Mouse (Mus musculus) stomach, embryonic 14.5 days (tissue): Measurements from ENCODE around the gene 9130213A22Rik. TPM values are rescaled to one million over a fixed set of nuclear protein-coding genes. Genes with fewer than 3 reads are reported as not detected.

ENCODE experiments used
- ATAC-seq: fragments of 200-750 bp; cut with Nextera tagmentation; 2 replicates; pipeline ENCODE4 v1.8.0; 2017; ENCODE audit warnings: low read depth, moderate TSS enrichment; ENCODE audit not compliant: insufficient number of reproducible peaks, insufficient read depth, low FRiP score
- H3K27ac ChIP-seq: fragments of 300-500 bp; sonication (generic); 2 replicates; pipeline ENCODE4 v1.5.1; 2014; ENCODE audit warnings: mild to moderate bottlenecking, low read length, moderate library complexity, mixed read lengths
- H3K27me3 ChIP-seq: fragments of 300-500 bp; sonication (generic); 2 replicates; pipeline ENCODE4 v1.6.1; 2014; ENCODE audit warnings: low read length, control low read depth, mixed read lengths; ENCODE audit not compliant: control insufficient read depth, insufficient read depth
- H3K36me3 ChIP-seq: fragments of 300-500 bp; sonication (generic); 2 replicates; pipeline ENCODE4 v1.6.1; 2014; ENCODE audit warnings: mild to moderate bottlenecking, control low read depth, low read length, moderate library complexity, mixed read lengths; ENCODE audit not compliant: control insufficient read depth, insufficient read depth
- H3K4me1 ChIP-seq: fragments of 300-500 bp; sonication (generic); 2 replicates; pipeline ENCODE4 v1.6.1; 2014; ENCODE audit warnings: low read length, control low read depth, mixed read lengths; ENCODE audit not compliant: control insufficient read depth, insufficient read depth
- H3K4me2 ChIP-seq: fragments of 300-500 bp; sonication (generic); replicated peaks from 2 replicates; pipeline ENCODE4 v1.6.1; 2014; ENCODE audit warnings: low read depth, low read length, control low read depth
- H3K4me3 ChIP-seq: fragments of 300-500 bp; sonication (generic); 2 replicates; pipeline ENCODE4 v1.5.1; 2014; ENCODE audit warnings: low read depth, low read length, control low read depth
- H3K9ac ChIP-seq: fragments of 300-500 bp; sonication (generic); replicated peaks from 2 replicates; pipeline ENCODE4 v1.6.1; 2014; ENCODE audit warnings: low read depth, mild to moderate bottlenecking, control low read depth, low read length, moderate library complexity, mixed read lengths
- H3K9me3 ChIP-seq: fragments of 300-500 bp; sonication (generic); 2 replicates; pipeline ENCODE4 v1.6.1; 2016; ENCODE audit warnings: low read depth, low read length, control low read depth; ENCODE audit not compliant: control insufficient read depth
- WGBS: fragments of 180-500 bp; shearing (Covaris S2); extraction: QIAGEN DNeasy Blood & Tissue Kit; methylation state at CpG from one replicate; pipeline ENCODE4 v1.1.7; 2014; 5-methylcytosine and 5-hydroxymethylcytosine counted together
- polyA plus RNA-seq: library from polyadenylated mRNA; unstranded; fragments of >200 nt; fragmentation: Nextera tagmentation; extraction: Ambion mirVana; gene quantifications from 2 replicates; pipeline ENCODE4 v1.2.1, GENCODE M21; 2014

9130213A22Rik gene
- polyA plus RNA-seq, 1 experiment from 2014 or later, result 0.36 TPM

GRCm38 (mm10) chr11:69101604-69102402 lies 20.6 kb downstream of the 9130213A22Rik start:
- ATAC-seq, result no peak
- Histone ChIP-seq H3K9me3 (no peaks in the 10 kb centered on the region), H3K27me3 (no peaks in the 10 kb centered on the region), H3K4me3 (no peak overlapping the region), H3K4me1 (peaks cover 26% of the 10 kb centered on the region), H3K27ac (no peak overlapping the region), H3K9ac (no peak overlapping the region), H3K36me3 (peaks cover 58% of the 10 kb centered on the region), H3K4me2 (no peak overlapping the region)
- 89% methylated on average over 21 of the region's 21 CpGs for WGBS

GRCm38 (mm10) chr11:69100639-69101360 lies 21.6 kb downstream of the 9130213A22Rik start:
- no peak for ATAC-seq
- H3K36me3 ChIP-seq, result peaks cover 48% of the 10 kb centered on the region
- peaks cover 29% of the 10 kb centered on the region for H3K4me1 ChIP-seq
- no peak overlapping the region for H3K9ac ChIP-seq
- WGBS, result 90% methylated on average over 20 of the region's 20 CpGs
- H3K9me3 ChIP-seq, result no peaks in the 10 kb centered on the region
- H3K27ac ChIP-seq, result no peak overlapping the region
- no peaks in the 10 kb centered on the region for H3K27me3 ChIP-seq
- peak overlapping the region; percentile 52; the same call in 1 of the 2 replicates for H3K4me3 ChIP-seq
- peak overlapping the region; percentile 83 for H3K4me2 ChIP-seq

GRCm38 (mm10) chr11:69099915-69100345 lies 22.5 kb downstream of the 9130213A22Rik start:
- WGBS, result under 1% methylated on average over 23 of the region's 23 CpGs
- Histone ChIP-seq H3K27ac (peak overlapping the region; percentile 88), H3K27me3 (no peaks in the 10 kb centered on the region), H3K4me3 (peak overlapping the region; percentile 52), H3K4me2 (peak overlapping the region; percentile 83), H3K9me3 (no peaks in the 10 kb centered on the region), H3K9ac (peak overlapping the region; percentile 22; the same call in 1 of the 2 replicates), H3K4me1 (peaks cover 29% of the 10 kb centered on the region), H3K36me3 (peaks cover 42% of the 10 kb centered on the region)
- ATAC-seq, result peak; percentile 7; the same call in 1 of the 2 replicates

- Histone ChIP-seq H3K9me3 (no peaks in the 10 kb centered on the region), H3K4me3 (peak overlapping the region; percentile 52), H3K4me2 (peak overlapping the region; percentile 83), H3K4me1 (peaks cover 29% of the 10 kb centered on the region), H3K36me3 (peaks cover 36% of the 10 kb centered on the region), H3K27ac (peak overlapping the region; percentile 88), H3K27me3 (no peaks in the 10 kb centered on the region), H3K9ac (peak overlapping the region; percentile 55)
- 1% methylated on average over 22 of the region's 22 CpGs for WGBS
- ATAC-seq, result no peak
Observed at GRCm38 (mm10) chr11:69099177-69099914, 23.0 kb downstream of the 9130213A22Rik start.

GRCm38 (mm10) chr11:69098762-69099091 lies 23.7 kb downstream of the 9130213A22Rik start:
- Histone ChIP-seq H3K27me3 (no peaks in the 10 kb centered on the region), H3K27ac (peak overlapping the region; percentile 88), H3K4me3 (peak overlapping the region; percentile 52), H3K4me2 (peak overlapping the region; percentile 83), H3K4me1 (peaks cover 31% of the 10 kb centered on the region), H3K9me3 (no peaks in the 10 kb centered on the region), H3K36me3 (peaks cover 30% of the 10 kb centered on the region), H3K9ac (peak overlapping the region; percentile 55)
- WGBS, result under 1% methylated on average over 19 of the region's 19 CpGs
- peak; percentile 16; the same call in 1 of the 2 replicates for ATAC-seq

GRCm38 (mm10) chr11:69098039-69098761 lies 24.2 kb downstream of the 9130213A22Rik start:
- whole genome bisulfite sequencing, result 27% methylated on average over 8 of the region's 8 CpGs
- Histone ChIP-seq H3K36me3 (peaks cover 25% of the 10 kb centered on the region), H3K9me3 (no peaks in the 10 kb centered on the region), H3K4me1 (peaks cover 31% of the 10 kb centered on the region), H3K9ac (no peak overlapping the region), H3K4me3 (peak overlapping the region; percentile 52), H3K4me2 (peak overlapping the region; percentile 83), H3K27ac (peak overlapping the region; percentile 88), H3K27me3 (no peaks in the 10 kb centered on the region)
- ATAC-seq, result no peak

- 0 out of 2 replicates have a peak overlapping the region, but pooled peaks have one; percentile 26 for H3K9ac ChIP-seq
- H3K4me2 ChIP-seq, result peak overlapping the region; percentile 83
- peaks cover 19% of the 10 kb centered on the region for H3K36me3 ChIP-seq
- no peaks in the 10 kb centered on the region for H3K27me3 ChIP-seq
- peaks cover 31% of the 10 kb centered on the region for H3K4me1 ChIP-seq
- WGBS, result 2% methylated on average over 28 of the region's 29 CpGs
- no peaks in the 10 kb centered on the region for H3K9me3 ChIP-seq
- peak overlapping the region; percentile 88 for H3K27ac ChIP-seq
- peak; percentile 50 for ATAC-seq
- H3K4me3 ChIP-seq, result peak overlapping the region; percentile 46
Observed at GRCm38 (mm10) chr11:69096987-69097900, 25.1 kb downstream of the 9130213A22Rik start.
